Mouse (Mus musculus): ENCODE results near the gene Tbck.

- no peak for TF ChIP-seq CTCF (IDR thresholded peaks at IDR 0.05; ENCODE audit: insufficient read depth, low read depth, low read length)
- TF ChIP-seq POLR2A (IDR thresholded peaks at IDR 0.05; ENCODE audit: insufficient read depth, low read depth, low read length): no peak
Observed at GRCm38 (mm10) chr3:132811791-132812190, 127.8 kb downstream of the Tbck start.

Data from olfactory bulb, adult 2 months (tissue).